ENCODE assay signal across 8 mouse cellular contexts in the genomic region with DNA sequence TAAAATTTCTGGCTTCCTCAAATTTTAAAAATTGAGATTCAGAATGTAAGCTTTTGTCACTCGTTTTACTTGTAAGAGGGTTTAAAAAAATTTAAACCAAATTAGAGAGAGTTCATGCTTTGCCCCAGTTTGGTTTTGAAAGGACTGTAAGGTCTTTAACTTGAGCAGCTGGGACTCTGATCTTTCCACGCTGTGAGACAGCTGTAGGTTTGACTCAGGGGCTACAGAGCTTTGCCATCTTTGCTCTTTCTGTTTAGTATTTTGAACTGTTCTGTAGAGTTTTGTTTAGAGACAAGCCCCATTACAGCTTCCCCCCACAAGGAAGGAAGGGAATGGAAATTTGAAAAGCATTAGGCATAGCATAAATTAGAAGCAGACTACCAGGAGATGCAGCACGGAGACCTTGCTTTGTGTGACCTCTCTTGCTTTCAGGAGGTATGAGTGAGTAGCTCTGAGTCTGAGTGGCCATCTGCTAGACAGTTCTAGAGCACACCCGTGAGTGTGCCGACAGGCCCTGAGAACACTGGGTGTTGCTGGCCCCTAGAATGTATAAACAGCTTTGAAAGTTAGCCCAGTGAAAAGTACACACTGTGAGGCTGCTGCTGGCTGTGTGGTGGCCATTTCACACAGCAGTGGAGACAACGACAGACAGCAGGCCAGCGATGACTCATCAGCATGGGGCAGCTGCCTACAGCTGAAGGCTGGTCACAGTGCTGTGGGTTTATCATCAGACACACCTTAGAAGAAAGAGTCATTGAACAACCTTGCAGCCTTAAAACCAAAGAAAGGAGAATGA. TPM values are rescaled to one million over a fixed set of nuclear protein-coding genes. Genes with fewer than 3 reads are reported as not detected.
DNase-seq lines count a peak whose midpoint lies in the region; ATAC-seq lines count a peak whose summit lies in the region.

No protein-coding gene starts in this region.

- DNase-seq in embryo, embryonic 10.5 days (ENCODE audit: low spot score) = peak; percentile 14
- DNase-seq in embryo, embryonic 11 days = no peak
- DNase-seq in spleen, postnatal 10 days (ENCODE audit: low spot score in 2 of 2) = peak; percentile 24 to 47
- DNase-seq in spleen, adult 18-20 months = no peak
- DNase-seq in cerebellum, postnatal 36 days = no peak

- H3K36me3 ChIP-seq in heart, embryonic 13.5 days = peaks cover 36% of the 10 kb centered on the region
- peaks cover 5% of the 10 kb centered on the region; the same call in 1 of the 2 replicates for H3K36me3 ChIP-seq in liver, embryonic 16.5 days (ENCODE audit: control insufficient read depth, insufficient read depth)
- peaks cover 21% of the 10 kb centered on the region for H3K36me3 ChIP-seq in forebrain, embryonic 13.5 days (ENCODE audit: poor library complexity, severe bottlenecking)

- H3K27ac ChIP-seq in heart, embryonic 13.5 days (replicated peaks) = peak overlapping the region; percentile 71
- H3K27ac ChIP-seq in liver, embryonic 16.5 days (ENCODE audit: low read length) = peak overlapping the region; percentile 57
- H3K27ac ChIP-seq in forebrain, embryonic 13.5 days = no peak overlapping the region

- ATAC-seq in heart, embryonic 13.5 days (ENCODE audit: extremely low read depth, insufficient number of reproducible peaks, low FRiP score, low TSS enrichment) = peak; percentile 31; the same call in 1 of the 2 replicates
- peak; percentile 90 for ATAC-seq in liver, embryonic 16.5 days (ENCODE audit: low read depth)
- ATAC-seq in forebrain, embryonic 13.5 days = no peak

- H3K9ac ChIP-seq in heart, embryonic 13.5 days = 0 out of 2 replicates have a peak overlapping the region, but pooled peaks have one; percentile 9
- peak overlapping the region; percentile 16; the same call in 1 of the 2 replicates for H3K9ac ChIP-seq in liver, embryonic 16.5 days (ENCODE audit: low read depth, low read length)
- no peak overlapping the region for H3K9ac ChIP-seq in forebrain, embryonic 13.5 days

- no peak overlapping the region for H3K4me3 ChIP-seq in heart, embryonic 13.5 days
- H3K4me3 ChIP-seq in liver, embryonic 16.5 days (ENCODE audit: low read depth, low read length) = no peak overlapping the region
- no peak overlapping the region for H3K4me3 ChIP-seq in forebrain, embryonic 13.5 days

- WGBS in heart, embryonic 13.5 days = 45% methylated on average over 7 of the region's 7 CpGs
- WGBS in liver, embryonic 16.5 days (ENCODE audit: insufficient replicate concordance) = 40% methylated on average over 7 of the region's 7 CpGs
- 73% methylated on average over 7 of the region's 7 CpGs for WGBS in forebrain, embryonic 13.5 days

- H3K4me2 ChIP-seq in heart, embryonic 13.5 days = no peak overlapping the region
- H3K4me2 ChIP-seq in liver, embryonic 16.5 days (ENCODE audit: low read depth, low read length) = no peak overlapping the region
- H3K4me2 ChIP-seq in forebrain, embryonic 13.5 days = no peak overlapping the region

- H3K9me3 ChIP-seq in heart, embryonic 13.5 days = no peaks in the 10 kb centered on the region
- H3K9me3 ChIP-seq in liver, embryonic 16.5 days (replicated peaks; ENCODE audit: control insufficient read depth, low read length) = no peaks in the 10 kb centered on the region
- H3K9me3 ChIP-seq in forebrain, embryonic 13.5 days (replicated peaks) = no peaks in the 10 kb centered on the region

- H3K4me1 ChIP-seq in heart, embryonic 13.5 days = peaks cover 16% of the 10 kb centered on the region
- peaks cover 15% of the 10 kb centered on the region for H3K4me1 ChIP-seq in liver, embryonic 16.5 days (ENCODE audit: control insufficient read depth, low read depth, low read length)
- no peaks in the 10 kb centered on the region for H3K4me1 ChIP-seq in forebrain, embryonic 13.5 days

- no peaks in the 10 kb centered on the region for H3K27me3 ChIP-seq in heart, embryonic 13.5 days (replicated peaks)
- H3K27me3 ChIP-seq in liver, embryonic 16.5 days (ENCODE audit: control insufficient read depth, insufficient read depth, low read depth, low read length) = no peaks in the 10 kb centered on the region
- no peaks in the 10 kb centered on the region for H3K27me3 ChIP-seq in forebrain, embryonic 13.5 days

RNA-seq across cellular contexts. Expression of a gene that starts 25.7 kb away (rescaled TPM):
- 14.1 and 15.1 TPM in 2 replicates for polyA plus RNA-seq in heart, embryonic 13.5 days (2015; fragmentation: Nextera tagmentation; extraction: Ambion mirVana)
- polyA plus RNA-seq in liver, embryonic 16.5 days (2015; fragmentation: Nextera tagmentation; extraction: Ambion mirVana) = 13.4 and 13.8 TPM in 2 replicates
- 19.3 and 21.9 TPM in 2 replicates for polyA plus RNA-seq in forebrain, embryonic 13.5 days (2015; fragmentation: Nextera tagmentation; extraction: Ambion mirVana)

Comparison
In these comparisons a context has a peak if more than half of its experiments do, and no peak if none do; other contexts are left out.
1. DNase-seq: peak in embryo, embryonic 10.5 days (single experiment) and spleen, postnatal 10 days (2 of 2); none in embryo, embryonic 11 days (single experiment), spleen, adult 18-20 months (0 of 2) and cerebellum, postnatal 36 days (0 of 2).